Mouse (Mus musculus): Measurements from ENCODE around the gene Amy2a3.
"Not testable (repeated sequence)": the region's sequence is repeated elsewhere in the genome, so short reads cannot be mapped to it uniquely, and the experiment has no call there.

The Amy2a3 gene

DNA sequence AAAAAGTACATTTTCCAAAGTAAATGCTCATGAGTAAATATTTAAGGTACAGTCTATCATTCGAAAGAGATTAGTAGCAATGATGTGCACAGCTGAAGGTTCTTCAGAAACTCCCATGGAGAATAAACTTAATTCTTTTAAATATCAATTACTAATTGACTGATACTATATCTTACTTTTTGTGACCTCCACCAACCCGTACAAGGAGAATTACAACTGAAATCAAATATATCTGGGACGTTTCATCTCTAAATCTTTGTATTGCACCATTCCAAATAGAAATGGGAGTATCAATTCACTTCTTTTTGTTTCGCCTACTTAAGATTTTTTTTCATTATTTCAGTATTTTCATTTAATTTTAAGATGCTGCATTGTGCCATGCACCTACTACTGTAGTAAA is at the start of gene Amy2a3:
Gene Amy2a3 (minus strand): TSS at position 101 of the 400 bp plus-strand sequence.
- DNase-seq (ENCODE audit: low read depth): not testable (repeated sequence)

GRCm38 (mm10) chr3:113356558-113356957 is 32.7 kb upstream of the Amy2a3 start, which contains the start of gene Amy2a2:
TSS of gene Amy2a2 (minus strand) at chr3:113356658.
- DNase-seq (ENCODE audit: low read depth): not testable (repeated sequence)

- DNase-seq (ENCODE audit: low read depth): not testable (repeated sequence)
Observed at GRCm38 (mm10) chr3:113345484-113345883, 21.6 kb upstream of the Amy2a3 start.

DNA sequence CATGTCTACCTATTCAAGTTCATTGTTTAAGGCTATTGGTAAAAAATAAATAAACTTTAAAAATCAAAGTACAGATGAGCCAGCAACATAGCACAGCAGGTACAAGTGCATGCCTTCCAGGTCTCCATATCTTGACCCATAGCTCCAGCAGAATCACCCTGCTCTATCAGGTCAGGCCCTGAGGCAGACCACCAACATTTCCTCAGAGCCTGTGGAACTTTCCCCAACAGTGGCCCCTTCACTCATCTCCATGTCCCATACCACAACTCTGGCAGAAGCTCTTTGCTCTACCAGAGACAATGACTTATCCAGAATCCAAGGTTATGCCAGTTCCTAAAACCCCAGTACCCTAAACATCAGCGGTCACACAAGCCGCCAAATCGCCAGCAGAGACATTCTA is 10.9 kb downstream of the Amy2a3 start:
- not testable (repeated sequence) for DNase-seq (ENCODE audit: low read depth)

DNA sequence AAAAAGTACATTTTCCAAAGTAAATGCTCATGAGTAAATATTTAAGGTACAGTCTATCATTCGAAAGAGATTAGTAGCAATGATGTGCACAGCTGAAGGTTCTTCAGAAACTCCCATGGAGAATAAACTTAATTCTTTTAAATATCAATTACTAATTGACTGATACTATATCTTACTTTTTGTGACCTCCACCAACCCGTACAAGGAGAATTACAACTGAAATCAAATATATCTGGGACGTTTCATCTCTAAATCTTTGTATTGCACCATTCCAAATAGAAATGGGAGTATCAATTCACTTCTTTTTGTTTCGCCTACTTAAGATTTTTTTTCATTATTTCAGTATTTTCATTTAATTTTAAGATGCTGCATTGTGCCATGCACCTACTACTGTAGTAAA is 32.5 kb downstream of the Amy2a3 start, which contains the start of gene Amy2a4:
Gene Amy2a4 (minus strand): TSS at position 101 of the 400 bp plus-strand sequence.
- DNase-seq (ENCODE audit: low read depth): not testable (repeated sequence)

GRCm38 (mm10) chr3:113280285-113280684 is 43.6 kb downstream of the Amy2a3 start:
- not testable (repeated sequence) for DNase-seq (ENCODE audit: low read depth)

DNA sequence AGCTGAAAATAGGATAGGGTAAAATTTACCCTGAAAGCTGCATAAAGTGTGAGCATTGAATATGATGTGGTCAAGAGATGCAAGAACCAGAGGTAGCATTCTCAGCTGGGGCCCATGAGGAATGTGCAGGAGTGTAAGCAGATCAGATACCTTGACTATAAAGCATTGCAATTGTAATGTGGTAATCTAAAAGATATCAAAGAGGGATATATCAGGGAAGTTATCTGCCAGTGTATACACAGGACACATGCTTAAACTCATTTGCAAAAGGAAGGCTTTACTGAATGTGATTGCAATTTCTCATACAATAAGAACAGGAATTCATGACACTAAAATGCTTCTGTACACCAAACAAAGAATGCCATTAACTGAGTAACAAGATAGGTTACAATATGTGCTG is 44.3 kb downstream of the Amy2a3 start:
- DNase-seq (ENCODE audit: low read depth): not testable (repeated sequence)

Measured in NIH3T3 (cell line).